Mouse (Mus musculus): Measurements from ENCODE around the gene Nadsyn1.
A peak's percentile ranks its signal among the peaks of the same experiment; 100 is the strongest.

Gene Nadsyn1

DNA sequence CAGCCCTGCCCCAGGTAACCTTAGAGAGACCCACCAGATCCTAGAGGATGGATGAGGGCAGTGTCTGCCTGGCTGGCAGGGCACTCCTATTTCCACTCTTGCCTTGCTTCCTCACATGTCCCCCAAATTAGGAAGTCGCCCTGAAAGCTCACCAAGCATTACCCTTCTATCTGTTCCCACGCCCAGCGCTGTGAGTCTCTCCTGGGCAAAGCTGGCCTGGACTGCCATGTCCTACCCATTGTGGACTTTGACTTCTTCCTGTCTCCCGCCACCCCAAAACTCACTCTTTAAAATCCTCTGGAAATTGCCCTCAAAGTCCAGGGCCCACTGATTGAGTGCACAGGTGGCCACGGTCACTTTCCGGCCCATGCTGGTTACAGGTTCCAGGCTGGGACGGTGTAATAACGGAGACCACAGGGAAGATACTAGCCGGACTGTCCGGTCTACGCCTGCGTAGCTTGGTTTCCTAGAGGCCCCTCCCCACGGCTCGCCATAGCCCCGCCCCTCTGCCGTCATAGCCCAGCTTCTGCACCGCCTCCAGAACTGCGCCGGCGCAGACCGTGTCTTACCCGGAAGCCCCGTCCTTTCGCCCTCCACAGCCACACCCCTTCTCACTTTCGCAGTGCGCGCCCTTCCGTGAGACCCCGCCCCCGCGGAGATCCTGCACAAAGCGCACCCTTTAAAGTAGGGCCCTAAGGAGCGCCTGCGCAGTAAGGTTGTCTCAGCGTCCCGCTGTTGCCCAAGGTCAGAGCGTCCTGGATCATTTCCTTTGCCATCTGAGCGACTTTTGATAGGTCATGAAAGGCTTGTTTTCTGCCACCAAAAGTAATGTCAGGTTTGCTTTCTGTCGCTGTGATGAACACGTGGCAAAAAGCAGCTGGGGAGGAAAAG, at the start of gene Nadsyn1, which contains the start of gene Dhcr7:
Gene Nadsyn1, minus strand, starts transcription at position 475 of the 891 bp plus-strand sequence.
Gene Dhcr7, plus strand, starts transcription at position 771 of the 891 bp plus-strand sequence.
- DNase-seq (ENCODE audit: low read depth, low spot score) = peak; percentile 96

DNA sequence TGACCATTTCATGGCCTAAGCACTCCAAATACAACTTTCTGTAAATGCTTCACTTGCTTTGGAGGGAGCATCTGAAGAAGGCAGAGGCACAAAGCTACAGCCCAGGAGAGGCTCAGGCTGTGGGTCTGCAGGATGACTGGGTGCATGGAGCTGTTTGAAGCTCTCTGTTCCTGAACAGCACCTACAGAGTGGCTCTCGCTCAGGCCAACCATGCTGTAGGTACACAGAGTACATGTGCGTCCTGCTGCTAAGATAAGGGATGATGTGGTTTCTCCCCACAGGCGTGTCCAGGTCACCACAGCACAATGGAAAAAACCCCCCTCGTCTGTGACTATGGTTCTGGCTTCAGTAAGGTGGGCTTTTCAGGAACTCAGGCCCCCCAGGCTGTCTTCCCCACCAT, 46.2 kb upstream of the Nadsyn1 start:
- no peak for DNase-seq (ENCODE audit: low read depth, low spot score)

DNA sequence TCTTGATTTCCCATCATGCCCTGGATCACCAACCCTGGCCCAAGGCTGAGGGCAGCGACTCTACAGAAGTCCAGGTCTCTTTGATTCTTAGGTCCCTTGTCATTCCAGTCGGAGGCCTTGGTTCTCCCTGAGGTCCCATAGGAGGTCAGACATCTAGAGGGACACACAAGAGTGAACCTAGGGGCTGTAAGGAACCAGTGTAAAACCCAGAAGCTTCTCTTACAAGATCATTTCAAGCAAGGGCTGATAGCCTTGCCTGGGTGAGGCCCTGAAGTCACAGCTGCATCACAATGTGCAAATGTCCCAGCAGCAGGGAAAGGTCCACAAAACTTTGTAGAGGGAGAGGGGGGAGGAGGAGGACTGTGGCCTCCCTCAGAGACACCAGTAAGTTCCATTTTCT, 43.9 kb upstream of the Nadsyn1 start, which contains the start of gene Gm498:
Gene Gm498, plus strand, starts transcription at position 301 of the 400 bp plus-strand sequence.
- DNase-seq (ENCODE audit: low read depth, low spot score) = no peak

DNA sequence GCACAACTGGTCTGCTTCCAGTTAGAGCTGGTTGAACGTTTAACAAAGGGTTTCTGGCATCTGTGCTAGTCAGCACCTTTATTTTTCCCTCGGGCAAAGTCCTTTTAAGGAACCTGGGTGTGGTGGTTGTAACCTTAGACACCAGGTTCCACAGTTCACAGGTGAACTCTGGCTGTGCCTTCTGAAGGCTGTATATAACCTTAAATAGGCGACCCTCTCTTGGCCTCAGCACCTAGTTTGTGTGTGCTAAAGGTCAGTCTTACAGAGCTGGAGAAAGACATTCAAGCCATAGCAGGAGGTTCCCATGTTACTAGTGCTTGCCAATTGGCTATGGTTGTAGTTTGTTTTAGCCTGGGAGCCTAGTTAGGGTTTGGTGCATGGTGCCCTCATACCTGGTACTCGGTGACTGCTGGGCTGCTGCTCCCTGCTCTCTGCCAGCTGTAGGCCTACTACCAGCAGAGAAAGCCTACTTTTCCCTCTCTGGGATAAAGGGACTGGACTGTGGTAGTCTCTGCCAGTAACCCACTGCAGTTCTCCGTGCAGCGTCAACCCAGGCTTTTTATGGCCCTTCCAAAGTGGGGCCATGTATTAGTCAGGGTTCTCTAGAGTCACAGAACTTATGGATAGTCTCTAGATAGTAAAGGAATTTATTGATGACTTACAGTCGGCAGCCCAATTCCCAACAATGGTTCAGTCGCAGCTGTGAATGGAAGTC, 26.3 kb upstream of the Nadsyn1 start:
- no peak for DNase-seq (ENCODE audit: low read depth, low spot score)

DNA sequence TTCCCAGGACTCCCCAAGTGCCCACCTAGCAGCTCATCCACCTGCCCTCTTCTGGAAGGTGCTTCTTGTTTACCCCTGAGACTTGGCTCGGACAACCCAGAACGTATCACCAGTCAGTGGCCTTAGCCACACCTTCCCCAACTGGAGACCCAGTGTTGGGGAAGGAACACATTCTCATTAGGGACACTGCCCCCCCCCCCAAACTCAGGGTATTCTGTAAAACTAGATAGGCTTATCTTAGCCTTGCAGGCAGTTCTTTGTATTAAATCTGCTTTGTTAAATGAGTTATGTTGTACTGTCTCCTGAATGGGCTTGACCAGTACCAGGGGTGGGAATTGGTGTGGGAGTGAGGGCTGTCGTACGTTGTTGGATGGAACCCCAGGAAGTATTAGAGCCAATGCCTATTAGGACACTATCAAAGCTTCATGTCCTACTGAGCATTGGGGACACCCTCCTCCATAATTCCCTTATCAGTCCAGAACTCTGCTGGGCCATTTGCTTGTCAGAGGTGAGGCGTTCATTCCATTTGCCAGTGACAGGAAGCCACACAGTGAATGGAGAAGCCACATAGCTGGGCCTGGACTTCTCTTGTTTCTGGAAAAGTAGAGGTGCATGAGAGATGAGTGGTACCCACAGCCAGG, 25.6 kb upstream of the Nadsyn1 start:
- DNase-seq (ENCODE audit: low read depth, low spot score) = no peak

DNA sequence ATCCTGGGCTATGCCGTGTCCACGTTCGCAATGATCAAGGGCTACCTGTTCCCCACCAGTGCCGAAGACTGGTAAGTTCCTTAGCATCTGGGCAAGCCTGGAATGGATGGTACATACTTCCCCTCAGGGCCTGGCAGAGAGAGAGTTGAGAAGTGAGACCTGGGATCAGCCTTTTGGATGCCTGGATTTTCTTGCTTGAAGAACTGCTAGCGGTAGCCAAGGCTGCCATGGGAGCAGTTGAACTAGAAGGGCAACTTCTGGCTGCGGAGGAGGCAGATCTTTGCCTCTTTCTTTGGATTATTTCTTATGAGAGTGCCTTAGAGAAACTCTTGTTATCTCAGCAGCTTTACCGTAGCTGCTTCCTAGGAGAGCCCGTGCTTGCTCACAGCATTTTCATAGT, 18.7 kb upstream of the Nadsyn1 start:
- no peak for DNase-seq (ENCODE audit: low read depth, low spot score)

DNA sequence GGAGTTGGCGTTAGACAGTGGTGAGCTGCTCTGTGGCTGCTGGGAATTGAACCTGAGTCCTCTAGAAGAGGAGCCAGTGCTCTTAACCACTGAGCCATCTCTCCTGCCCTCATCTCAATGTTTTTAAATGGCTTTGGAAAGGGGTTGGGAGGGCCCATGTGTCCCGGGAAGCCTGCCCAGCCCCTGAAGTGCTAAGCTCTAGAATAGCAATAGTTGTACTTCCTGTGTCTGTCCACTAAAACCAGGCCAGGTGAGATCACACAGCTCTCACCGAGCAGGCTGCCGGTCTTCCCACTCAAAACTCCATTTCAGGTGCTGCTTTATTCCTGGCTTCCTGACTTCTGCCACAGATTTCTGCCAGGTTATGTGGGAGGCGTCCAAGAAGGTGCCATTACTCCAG, 17.5 kb upstream of the Nadsyn1 start:
- DNase-seq (ENCODE audit: low read depth, low spot score) = no peak

DNA sequence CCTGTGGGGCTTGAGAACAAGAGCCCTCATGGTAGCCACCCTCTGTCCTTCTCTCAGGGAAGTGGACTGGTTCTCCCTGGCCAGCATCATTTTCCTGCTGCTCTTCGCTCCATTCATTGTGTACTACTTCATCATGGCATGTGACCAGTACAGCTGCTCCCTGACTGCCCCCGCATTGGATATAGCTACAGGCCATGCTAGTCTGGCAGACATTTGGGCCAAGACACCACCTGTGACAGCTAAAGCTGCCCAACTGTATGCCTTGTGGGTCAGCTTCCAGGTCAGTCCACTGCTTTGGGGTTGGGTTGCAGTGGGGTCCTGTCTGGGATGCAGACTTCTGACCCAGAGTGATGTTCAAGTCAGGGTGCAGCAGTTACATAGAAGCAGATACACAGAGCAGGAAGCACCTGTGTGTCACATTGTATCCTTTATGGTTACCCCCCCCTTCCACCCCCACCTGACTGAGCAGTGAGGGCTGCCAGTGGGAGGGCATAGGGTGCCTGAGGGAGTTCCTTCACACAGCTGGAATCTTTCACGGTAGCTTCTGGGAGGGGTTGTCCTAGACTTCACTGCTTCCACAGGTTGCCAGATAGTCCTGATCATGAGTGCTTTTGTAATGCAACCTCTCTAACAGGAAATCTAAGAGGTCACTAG, 15.2 kb upstream of the Nadsyn1 start:
- no peak for DNase-seq (ENCODE audit: low read depth, low spot score)

DNA sequence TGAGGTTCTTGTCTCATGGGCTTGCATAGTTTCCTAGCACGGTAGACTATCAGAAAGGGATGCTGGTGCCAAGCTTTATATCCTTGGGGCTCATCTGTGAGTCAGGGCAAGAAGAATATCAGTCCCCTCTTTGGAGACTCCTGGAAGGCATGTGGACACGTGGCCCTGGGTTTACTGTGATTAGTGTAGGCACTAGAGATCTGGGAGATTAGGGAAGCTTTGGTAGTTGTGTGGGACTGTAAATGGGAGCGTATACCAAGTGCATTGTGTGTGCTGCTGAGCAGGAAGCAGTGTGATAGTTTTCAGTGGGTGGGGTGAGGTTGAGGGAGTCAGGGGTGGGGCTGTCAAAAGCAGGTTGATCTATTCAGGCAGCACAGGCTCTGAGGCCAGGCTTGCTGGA, 12.3 kb upstream of the Nadsyn1 start:
- no peak for DNase-seq (ENCODE audit: low read depth, low spot score)

DNA sequence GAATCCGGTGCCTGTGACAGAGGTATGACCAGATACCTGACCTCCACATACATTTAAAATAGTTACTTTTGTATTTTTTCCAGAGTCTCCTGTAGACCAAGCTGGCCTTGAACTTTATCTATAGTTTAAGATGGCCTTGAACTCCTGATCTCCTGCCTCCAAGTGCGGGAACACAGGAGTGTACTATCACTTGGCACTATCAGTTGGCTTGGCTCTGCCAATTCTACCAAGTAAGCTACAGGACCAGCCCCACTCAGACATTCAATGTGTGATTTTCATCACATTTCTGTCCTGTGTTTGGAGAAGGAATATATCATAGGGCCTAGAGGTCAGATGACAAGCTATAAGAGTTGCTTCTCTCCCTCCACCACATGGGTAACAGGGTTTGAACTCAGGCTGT, 11.7 kb upstream of the Nadsyn1 start:
- no peak for DNase-seq (ENCODE audit: low read depth, low spot score)

DNA sequence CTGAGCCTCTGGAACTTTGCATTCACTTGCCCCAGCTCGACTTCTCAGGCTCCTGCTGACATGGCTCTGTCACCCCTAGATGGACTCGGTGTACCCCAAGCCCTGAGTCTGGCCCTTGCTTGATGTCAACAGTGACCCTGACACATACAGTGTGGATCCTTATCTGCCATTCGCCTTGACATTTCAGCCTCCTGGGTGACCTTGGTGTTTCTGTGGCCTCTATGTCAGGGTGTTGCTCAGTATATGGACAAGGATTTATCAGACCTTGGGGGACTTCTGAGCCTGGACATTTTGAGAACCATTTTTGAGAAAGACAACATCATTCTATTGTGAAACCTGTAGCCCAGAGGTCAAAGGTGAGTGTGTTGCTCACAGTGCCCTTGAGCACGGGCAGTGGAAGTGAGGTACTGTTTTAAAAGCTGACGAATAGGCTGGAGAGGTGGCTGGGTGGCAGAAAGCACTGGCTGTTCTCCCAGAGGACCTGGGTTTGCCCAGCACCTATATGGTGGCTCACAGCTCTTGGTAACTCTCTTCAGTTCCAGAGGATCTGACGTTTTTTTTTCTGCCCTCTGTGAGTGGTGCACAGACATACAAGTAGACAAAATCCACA, 11.0 kb upstream of the Nadsyn1 start:
- DNase-seq (ENCODE audit: low read depth, low spot score) = no peak

DNA sequence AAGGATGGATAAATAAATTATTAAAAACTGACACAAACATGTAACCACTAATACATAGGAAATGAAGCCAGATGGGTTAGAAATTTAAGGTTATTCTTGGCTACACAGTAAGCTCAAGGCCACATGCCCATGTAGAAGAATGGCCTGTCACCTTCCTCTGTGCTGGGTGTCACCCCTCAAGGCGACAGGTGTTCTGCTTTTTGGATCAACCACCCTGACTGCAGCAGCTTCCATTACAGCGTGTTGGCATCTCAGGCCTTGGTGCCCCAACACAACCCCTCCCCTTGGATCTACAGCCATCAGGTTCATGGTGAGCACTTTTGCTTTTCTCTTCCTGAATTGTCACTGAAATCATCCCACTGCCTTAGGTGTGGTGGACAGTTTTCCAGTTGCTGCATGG, 10.0 kb upstream of the Nadsyn1 start:
- no peak for DNase-seq (ENCODE audit: low read depth, low spot score)

DNA sequence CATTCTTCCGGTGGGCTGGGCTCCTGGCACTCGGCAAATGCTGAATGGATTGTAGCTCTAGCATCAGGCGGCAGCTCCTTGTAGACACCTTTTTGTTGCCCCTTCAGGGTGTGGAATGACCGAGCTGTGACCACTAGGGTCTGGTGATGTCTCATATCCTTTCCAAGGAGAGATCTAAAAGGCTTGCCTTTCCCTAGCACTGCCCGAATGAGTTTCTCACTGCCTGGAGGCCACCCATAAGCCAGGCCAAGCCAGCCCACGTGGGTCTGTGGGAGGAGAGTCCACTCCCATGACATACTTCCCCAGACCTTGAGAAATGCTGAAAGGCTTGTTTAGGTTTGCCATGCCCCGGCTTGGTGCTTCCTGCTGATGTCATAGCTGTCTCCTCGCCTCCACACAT, 9.5 kb upstream of the Nadsyn1 start:
- DNase-seq (ENCODE audit: low read depth, low spot score) = no peak

DNA sequence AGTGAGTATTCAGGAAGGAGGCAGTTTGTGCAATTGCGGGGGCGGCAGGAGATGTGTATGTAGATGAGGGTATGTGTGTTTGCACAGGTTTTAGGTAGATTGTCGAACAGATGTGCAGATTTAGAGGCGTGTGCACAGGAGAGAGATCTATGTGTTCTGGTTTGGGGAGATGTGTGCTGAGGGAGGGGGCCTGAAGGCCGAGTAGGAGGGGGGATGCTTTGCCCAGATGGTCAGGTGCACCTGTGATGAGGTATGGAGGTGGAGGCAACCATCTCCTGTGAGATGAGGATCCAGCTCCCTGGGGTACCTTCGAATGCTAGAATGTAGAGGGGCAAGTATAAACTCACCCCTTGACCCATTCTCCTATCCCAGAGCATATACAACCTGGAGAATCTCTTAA, 7.8 kb upstream of the Nadsyn1 start:
- DNase-seq (ENCODE audit: low read depth, low spot score) = no peak

DNA sequence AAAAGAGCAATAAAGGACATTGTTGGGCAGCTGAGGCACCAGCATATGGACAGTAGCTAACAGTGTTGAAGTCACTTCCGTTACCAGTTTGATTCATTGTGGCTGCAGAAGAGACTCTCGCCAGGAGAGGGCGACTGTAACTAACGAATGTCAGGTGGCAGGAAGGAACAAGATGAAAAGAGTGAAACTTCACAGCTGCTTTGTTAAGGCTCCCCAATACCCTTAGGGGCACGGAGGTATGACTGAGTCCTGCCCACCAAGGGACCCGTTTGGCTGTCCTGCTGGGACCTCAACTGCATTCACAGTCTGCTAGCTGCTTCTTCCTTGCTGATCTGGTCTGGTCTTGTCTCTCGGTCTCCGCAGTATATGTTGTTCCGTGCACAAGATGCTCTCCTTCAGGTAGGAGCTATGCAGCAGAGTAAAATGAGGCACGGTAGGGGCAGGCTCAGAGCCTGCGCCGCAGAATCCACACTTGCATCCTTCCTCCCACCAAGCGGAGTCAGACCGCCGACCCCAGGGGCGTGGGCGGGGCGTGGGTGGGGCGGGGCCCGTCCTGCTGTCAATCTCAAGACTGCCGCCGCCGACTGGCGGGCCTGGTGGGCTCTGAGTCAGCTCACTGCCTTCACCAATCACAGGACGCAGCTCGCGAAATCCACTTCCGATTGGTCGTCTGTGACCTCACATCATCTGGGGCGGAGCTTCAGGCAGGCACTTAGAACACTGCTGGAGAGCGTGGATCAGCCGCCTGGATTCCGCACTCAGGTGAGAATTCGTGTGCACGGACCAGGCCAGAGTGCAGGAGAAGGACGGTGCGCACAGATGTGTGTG, 7.1 kb upstream of the Nadsyn1 start:
- DNase-seq (ENCODE audit: low read depth, low spot score) = peak; percentile 93

DNA sequence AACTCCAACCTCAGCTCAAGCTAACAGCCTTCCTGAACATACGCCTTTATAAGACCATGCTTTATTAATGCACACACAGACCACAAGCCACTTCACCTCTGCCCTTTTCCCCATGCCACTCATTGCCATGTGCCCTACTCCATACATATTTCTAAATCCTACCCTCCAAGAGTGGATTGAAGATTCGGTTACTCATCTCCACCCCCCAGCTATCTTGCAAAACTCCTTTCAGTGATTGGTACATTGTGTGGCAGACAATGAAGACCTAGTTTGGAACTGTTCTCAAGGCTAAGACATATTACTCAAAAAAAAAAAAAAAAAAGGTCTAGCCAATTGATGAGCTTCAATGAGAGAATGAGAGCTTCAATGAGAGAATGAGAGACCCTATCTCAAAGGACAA, 4.3 kb upstream of the Nadsyn1 start:
- DNase-seq (ENCODE audit: low read depth, low spot score) = no peak

DNA sequence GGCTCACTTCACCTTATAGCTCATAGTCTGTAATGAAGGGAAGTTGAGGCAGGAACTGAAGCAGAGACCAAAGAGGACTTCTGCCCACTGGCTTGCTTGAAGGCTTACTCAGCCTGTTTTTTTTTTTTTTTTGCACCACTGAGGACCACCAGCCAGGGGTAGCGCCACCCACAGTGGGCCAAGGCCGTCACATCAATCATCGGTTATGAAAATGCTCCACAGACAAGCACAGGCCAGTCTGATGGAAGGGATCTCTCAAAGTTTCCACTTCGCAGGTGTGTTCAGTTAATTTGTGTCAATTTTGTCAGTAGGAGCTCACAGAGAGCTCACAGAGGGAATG, 587 bp upstream of the Nadsyn1 start:
- DNase-seq (ENCODE audit: low read depth, low spot score) = no peak

DNA sequence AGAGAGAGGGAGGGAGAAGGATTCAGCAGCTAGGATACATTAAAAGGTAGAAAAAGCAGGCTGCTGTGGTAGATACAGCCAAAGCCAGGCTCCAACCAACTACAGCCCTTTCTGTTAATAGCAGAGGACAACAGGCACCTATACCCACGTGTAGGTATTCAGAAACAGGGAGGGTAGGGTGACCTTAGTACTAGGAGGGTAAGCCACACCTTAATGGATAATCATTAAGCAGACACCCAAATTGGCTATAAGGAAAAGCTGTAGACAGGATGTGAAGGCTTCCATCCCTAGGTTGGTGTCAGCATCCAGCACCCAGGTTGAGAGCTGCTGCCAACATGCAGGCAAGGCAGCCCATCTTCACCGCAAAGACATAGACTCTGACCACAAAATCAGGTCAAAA, 1.4 kb downstream of the Nadsyn1 start:
- no peak for DNase-seq (ENCODE audit: low read depth, low spot score)

DNA sequence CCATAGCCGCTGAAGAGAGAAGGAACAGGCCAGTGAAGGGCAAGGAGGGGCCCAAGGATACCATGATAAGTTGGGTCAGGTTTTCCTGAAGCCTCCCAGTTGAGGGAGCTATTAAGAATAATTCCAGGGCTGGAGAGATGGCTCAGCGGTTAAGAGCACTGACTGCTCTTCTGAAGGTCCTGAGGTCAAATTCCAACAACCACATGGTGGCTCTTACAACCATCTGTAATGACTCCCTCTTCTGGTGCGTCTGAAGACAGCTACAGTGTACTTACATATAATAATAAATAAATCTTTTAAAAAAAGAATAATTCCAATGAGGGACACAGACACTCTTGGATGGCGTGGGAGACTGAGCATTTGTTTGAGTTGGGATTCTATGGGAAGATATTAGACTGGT, 3.4 kb downstream of the Nadsyn1 start:
- DNase-seq (ENCODE audit: low read depth, low spot score) = no peak

DNA sequence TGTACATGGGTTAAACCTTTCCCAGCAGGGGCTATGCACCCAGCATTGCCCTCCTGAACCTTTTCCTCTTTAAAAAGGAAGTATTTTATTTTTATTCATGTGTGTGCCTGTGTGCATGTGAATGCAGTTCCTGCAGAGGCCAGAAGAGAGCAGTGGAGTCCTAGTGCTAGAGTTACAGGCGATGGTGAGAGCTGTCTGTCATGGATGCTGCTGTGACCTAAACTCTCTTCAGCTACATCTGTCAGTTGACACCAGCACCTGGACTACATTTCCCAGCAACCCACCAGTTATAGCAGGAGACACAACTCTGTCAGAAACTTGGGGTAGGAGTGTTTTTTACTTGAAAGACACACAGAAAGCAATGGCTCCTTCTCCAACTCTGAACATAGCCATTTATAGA, 13.7 kb downstream of the Nadsyn1 start:
- no peak for DNase-seq (ENCODE audit: low read depth, low spot score)

DNA sequence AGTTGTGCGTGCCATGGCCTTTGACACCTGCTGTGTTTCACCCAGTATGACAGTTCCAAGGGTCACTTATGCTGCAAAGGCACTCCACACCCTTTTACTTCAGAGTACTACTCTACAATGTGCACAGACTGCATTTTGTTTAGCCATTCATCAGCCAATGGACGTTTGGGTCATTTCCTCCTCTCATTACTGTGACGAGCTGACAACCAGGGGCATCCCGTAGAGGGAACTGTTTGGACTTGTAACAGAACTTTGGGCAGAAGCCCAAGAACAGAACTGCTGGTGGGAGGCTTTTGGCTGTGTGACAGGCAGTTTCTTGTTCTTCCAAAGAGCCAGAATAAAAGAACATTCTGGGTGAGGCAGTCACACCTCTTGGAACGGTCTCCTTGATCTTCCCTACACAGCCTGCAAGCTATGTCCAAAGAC, 17.4 kb downstream of the Nadsyn1 start:
- no peak for DNase-seq (ENCODE audit: low read depth, low spot score)
